Mouse (Mus musculus): ENCODE measurements around the gene Stk11ip. TPM values are rescaled to one million over a fixed set of nuclear protein-coding genes. Genes with fewer than 3 reads are reported as not detected.
A peak's percentile ranks its signal among the peaks of the same experiment; 100 is the strongest.

Stk11ip gene
- polyA plus RNA-seq, 1 experiment from 2014 or later = 27.1 TPM

GRCm38 (mm10) chr1:75487405-75488161 lies 33.7 kb upstream of the Stk11ip start:
- ATAC-seq (ENCODE audit: low FRiP score, low read depth) = peak; percentile 51
- Histone ChIP-seq H3K27ac (no peak overlapping the region), H3K4me1 (peaks cover 19% of the 10 kb centered on the region), H3K36me3 (peaks cover 25% of the 10 kb centered on the region), H3K4me3 (peak overlapping the region; percentile 42), H3K4me2 (replicated peaks) (peak overlapping the region; percentile 88), H3K9ac (peak overlapping the region; percentile 44), H3K27me3 (replicated peaks) (peaks cover 76% of the 10 kb centered on the region), H3K9me3 (no peaks in the 10 kb centered on the region)
- WGBS = under 1% methylated on average over 62 of the region's 62 CpGs

- Histone ChIP-seq H3K4me3 (no peak overlapping the region), H3K4me1 (peaks cover 19% of the 10 kb centered on the region), H3K9me3 (no peaks in the 10 kb centered on the region), H3K27me3 (replicated peaks) (peaks cover 49% of the 10 kb centered on the region), H3K9ac (no peak overlapping the region), H3K27ac (no peak overlapping the region), H3K4me2 (replicated peaks) (no peak overlapping the region), H3K36me3 (peaks cover 6% of the 10 kb centered on the region; the same call in 1 of the 2 replicates)
- WGBS = 84% methylated on average over 34 of the region's 34 CpGs
- no peak for ATAC-seq (ENCODE audit: low FRiP score, low read depth)
These were observed 30.4 kb upstream of the Stk11ip start for GRCm38 (mm10) chr1:75490785-75491551.

DNA sequence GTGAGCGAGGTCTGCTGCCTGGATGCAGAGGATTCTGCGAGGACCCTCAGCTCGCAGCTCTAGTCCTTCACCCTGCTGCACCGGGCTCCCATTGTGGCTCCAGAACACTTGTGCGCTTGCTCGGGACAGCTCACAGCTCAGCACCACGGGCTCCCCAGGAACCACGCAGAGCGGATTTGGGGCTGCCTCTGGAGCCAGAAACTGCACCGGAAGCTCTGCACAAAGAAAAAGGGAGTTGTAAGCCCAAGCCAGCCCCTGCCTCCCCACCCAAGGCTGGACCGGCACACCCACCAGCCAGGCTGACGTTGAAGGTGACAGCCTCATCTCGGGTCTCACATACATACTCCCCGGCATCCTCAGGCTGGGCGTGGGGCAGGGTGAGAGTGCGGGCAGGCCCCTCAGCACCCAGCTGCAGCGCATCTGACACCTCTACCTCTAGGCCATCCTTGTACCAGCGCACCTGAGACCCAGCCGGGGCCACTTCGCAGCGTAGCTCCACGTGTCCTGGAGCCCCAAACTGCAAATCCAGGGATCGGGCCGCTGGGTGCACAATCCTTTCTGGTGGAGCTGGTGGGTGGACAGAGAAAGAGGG lies 28.7 kb upstream of the Stk11ip start:
- H3K4me3 ChIP-seq = no peak overlapping the region
- peaks cover 33% of the 10 kb centered on the region for H3K27me3 ChIP-seq (replicated peaks)
- no peak overlapping the region for H3K27ac ChIP-seq
- H3K9ac ChIP-seq = no peak overlapping the region
- H3K9me3 ChIP-seq = no peaks in the 10 kb centered on the region
- no peak for ATAC-seq (ENCODE audit: low FRiP score, low read depth)
- peaks cover 6% of the 10 kb centered on the region for H3K4me1 ChIP-seq
- 38% methylated on average over 24 of the region's 24 CpGs for WGBS
- peaks cover 13% of the 10 kb centered on the region; the same call in 1 of the 2 replicates for H3K36me3 ChIP-seq
- no peak overlapping the region for H3K4me2 ChIP-seq (replicated peaks)

DNA sequence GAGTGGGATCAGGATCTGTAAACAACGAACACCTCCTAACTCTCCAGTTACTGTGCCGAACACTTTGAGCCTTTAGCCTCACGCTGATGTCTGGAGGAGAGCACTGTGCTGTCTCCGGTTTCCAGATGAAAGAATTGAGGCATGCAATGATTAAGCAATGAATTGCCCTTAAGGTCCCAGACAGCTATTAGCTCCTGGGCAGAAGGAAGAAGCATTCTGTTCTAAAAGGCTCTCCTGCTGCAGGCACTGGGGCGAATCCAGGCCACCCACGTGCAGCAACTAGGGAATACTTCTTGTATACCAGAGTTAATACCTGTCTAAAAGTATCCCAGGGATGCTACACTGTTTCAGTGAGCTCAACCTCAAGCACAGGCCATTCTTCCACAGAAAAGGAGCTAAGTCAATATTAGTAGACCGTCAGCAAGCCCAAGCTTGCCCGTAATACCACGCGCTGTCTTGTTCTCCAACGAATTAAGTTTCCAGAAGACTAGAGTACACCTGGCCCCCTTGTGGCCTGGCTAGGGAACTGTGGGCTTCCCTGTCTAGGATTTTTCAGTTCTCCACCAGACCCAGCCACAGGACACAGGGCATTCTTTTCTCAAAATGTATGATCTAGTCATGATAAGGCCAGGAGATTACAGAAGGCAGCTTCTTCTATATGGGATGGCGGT lies 26.3 kb upstream of the Stk11ip start:
- no peak for ATAC-seq (ENCODE audit: low FRiP score, low read depth)

GRCm38 (mm10) chr1:75498897-75499296 lies 22.4 kb upstream of the Stk11ip start:
- no peaks in the 10 kb centered on the region for H3K4me1 ChIP-seq
- H3K27me3 ChIP-seq (replicated peaks) = peaks cover 8% of the 10 kb centered on the region
- H3K4me3 ChIP-seq = no peak overlapping the region
- H3K9ac ChIP-seq = no peak overlapping the region
- H3K9me3 ChIP-seq = no peaks in the 10 kb centered on the region
- H3K27ac ChIP-seq = no peak overlapping the region
- peaks cover 36% of the 10 kb centered on the region for H3K36me3 ChIP-seq
- ATAC-seq (ENCODE audit: low FRiP score, low read depth) = no peak
- no peak overlapping the region for H3K4me2 ChIP-seq (replicated peaks)
- WGBS = 89% methylated on average over 4 of the region's 4 CpGs

More for the DNA sequence above, 26.3 kb upstream of the Stk11ip start:
- no peak overlapping the region for H3K4me3 ChIP-seq
- H3K4me1 ChIP-seq = no peaks in the 10 kb centered on the region
- no peak overlapping the region for H3K4me2 ChIP-seq (replicated peaks)
- H3K27me3 ChIP-seq (replicated peaks) = 0 out of 2 replicates have a peak, but pooled peaks cover 11% of the 10 kb centered on the region
- no peak overlapping the region for H3K27ac ChIP-seq
- H3K36me3 ChIP-seq = peaks cover 16% of the 10 kb centered on the region; the same call in 1 of the 2 replicates
- 33% methylated on average over 12 of the region's 12 CpGs for WGBS
- no peak overlapping the region for H3K9ac ChIP-seq
- no peaks in the 10 kb centered on the region for H3K9me3 ChIP-seq

DNA sequence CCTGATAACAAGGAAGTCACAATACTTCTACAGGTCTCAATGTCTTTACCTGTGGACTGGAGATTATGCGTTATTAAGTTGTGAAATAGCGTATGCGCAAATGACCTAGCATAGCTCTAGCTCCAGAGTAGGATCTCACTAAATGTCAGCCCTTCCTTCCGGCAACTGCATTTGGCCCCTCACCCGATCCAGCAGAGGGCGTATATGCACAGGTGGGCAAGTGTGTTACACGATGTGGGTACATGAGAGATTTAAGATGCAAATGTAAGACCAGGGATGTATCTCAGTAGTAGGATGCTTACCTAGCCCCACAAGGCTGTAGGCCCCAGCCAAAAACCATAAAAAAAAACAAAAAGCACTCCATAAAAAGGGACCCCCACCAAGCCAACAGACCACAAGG lies 21.9 kb upstream of the Stk11ip start:
- Histone ChIP-seq H3K9ac (no peak overlapping the region), H3K4me3 (no peak overlapping the region), H3K4me2 (replicated peaks) (no peak overlapping the region), H3K9me3 (no peaks in the 10 kb centered on the region), H3K27me3 (replicated peaks) (peaks cover 9% of the 10 kb centered on the region), H3K27ac (no peak overlapping the region), H3K36me3 (peaks cover 36% of the 10 kb centered on the region), H3K4me1 (no peaks in the 10 kb centered on the region)
- 89% methylated on average over 7 of the region's 7 CpGs for WGBS
- no peak for ATAC-seq (ENCODE audit: low FRiP score, low read depth)

- H3K4me2 ChIP-seq (replicated peaks) = no peak overlapping the region
- H3K9ac ChIP-seq = no peak overlapping the region
- H3K27ac ChIP-seq = no peak overlapping the region
- ATAC-seq (ENCODE audit: low FRiP score, low read depth) = no peak
- peaks cover 9% of the 10 kb centered on the region for H3K27me3 ChIP-seq (replicated peaks)
- WGBS = 95% methylated on average over 9 of the region's 9 CpGs
- H3K4me1 ChIP-seq = peaks cover 15% of the 10 kb centered on the region
- peaks cover 31% of the 10 kb centered on the region for H3K36me3 ChIP-seq
- no peak overlapping the region for H3K4me3 ChIP-seq
- H3K9me3 ChIP-seq = no peaks in the 10 kb centered on the region
These were observed 19.4 kb upstream of the Stk11ip start for GRCm38 (mm10) chr1:75501905-75502304.

DNA sequence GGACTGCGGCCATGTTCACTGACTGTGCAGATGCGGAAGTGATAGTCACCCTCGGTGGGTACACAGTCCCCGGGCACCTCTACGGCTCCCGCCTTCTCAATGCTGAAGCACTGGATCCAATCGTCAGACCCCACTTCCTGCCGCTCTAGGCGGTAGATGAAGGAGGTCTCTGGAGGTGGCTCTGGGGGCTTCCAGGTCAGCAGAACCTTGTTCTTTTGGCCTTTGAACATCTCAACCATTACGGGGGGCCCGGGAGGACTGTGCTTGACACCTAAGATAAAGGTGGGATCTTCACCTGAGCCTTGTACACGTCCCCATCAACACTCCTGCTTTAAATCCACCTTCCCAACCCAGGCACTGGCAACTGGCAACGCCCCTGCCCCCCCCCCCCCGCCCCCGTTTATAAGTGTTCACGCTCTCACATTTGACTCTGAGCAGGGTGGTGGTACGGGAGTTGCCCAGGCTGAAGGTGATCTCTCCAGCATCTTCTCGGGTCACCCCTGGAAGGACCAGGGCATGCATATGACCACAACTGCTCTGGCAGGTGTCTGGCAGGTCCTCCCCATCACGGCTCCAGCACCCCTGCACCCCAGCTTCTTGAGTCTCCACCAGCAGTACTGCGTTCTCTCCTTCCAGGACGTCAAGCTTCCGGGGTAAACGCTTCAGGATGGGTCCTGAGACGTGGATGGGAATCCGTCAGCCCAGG lies 18.2 kb upstream of the Stk11ip start:
- peaks cover 18% of the 10 kb centered on the region for H3K27me3 ChIP-seq (replicated peaks)
- no peak overlapping the region for H3K4me3 ChIP-seq
- peaks cover 30% of the 10 kb centered on the region for H3K36me3 ChIP-seq
- no peak for ATAC-seq (ENCODE audit: low FRiP score, low read depth)
- H3K4me1 ChIP-seq = peaks cover 21% of the 10 kb centered on the region
- WGBS = 86% methylated on average over 25 of the region's 25 CpGs
- H3K27ac ChIP-seq = no peak overlapping the region
- H3K9me3 ChIP-seq = no peaks in the 10 kb centered on the region
- no peak overlapping the region for H3K9ac ChIP-seq
- peak overlapping the region; percentile 4; the same call in 1 of the 2 replicates for H3K4me2 ChIP-seq (replicated peaks)

DNA sequence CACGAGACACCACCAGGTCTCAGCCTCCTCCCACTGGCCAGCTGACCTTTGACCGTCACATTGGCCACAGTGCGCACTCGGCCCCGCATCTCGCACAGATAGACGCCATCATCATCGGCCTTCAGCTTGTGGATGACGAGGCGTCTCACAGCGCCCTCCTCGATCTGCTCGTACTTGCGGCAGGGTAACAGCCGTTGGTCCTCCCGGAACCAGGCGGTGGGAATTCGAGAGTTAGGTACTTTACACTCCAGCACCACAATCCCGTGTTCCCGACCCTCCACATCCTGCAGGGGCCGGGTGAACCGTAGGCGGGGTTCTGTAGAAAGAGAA lies 17.7 kb upstream of the Stk11ip start:
- Histone ChIP-seq H3K27me3 (replicated peaks) (peaks cover 18% of the 10 kb centered on the region), H3K4me1 (peaks cover 21% of the 10 kb centered on the region)

GRCm38 (mm10) chr1:75504256-75505045 lies 16.9 kb upstream of the Stk11ip start:
- Histone ChIP-seq H3K9me3 (no peaks in the 10 kb centered on the region), H3K4me2 (replicated peaks) (peak overlapping the region; percentile 94), H3K9ac (peak overlapping the region; percentile 92), H3K27me3 (replicated peaks) (peaks cover 22% of the 10 kb centered on the region), H3K4me1 (peaks cover 21% of the 10 kb centered on the region), H3K36me3 (peaks cover 30% of the 10 kb centered on the region), H3K4me3 (peak overlapping the region; percentile 77), H3K27ac (no peak overlapping the region)
- WGBS = 66% methylated on average over 9 of the region's 9 CpGs
- ATAC-seq (ENCODE audit: low FRiP score, low read depth) = no peak

More for the DNA sequence above, 17.7 kb upstream of the Stk11ip start:
- ATAC-seq (ENCODE audit: low FRiP score, low read depth) = no peak
- H3K4me2 ChIP-seq (replicated peaks) = peak overlapping the region; percentile 4; the same call in 1 of the 2 replicates
- H3K36me3 ChIP-seq = peaks cover 30% of the 10 kb centered on the region
- H3K9ac ChIP-seq = no peak overlapping the region
- no peak overlapping the region for H3K4me3 ChIP-seq
- WGBS = 59% methylated on average over 23 of the region's 23 CpGs
- no peak overlapping the region for H3K27ac ChIP-seq
- no peaks in the 10 kb centered on the region for H3K9me3 ChIP-seq
